Mouse (Mus musculus): Measurements from ENCODE around the gene H3f3a. TPM values are rescaled to one million over a fixed set of nuclear protein-coding genes. Genes with fewer than 3 reads are reported as not detected.

Gene H3f3a
- total and polyA plus RNA-seq, 3 experiments = 571 to 1,420 (median 715) TPM

GRCm38 (mm10) chr1:180775849-180776493, 37.8 kb downstream of the H3f3a start:
- dilution Hi-C loops (cut with MboI; ENCODE audit: extremely low pct_ligation_motif_present, extremely low pct_unique_long_range_greater_than_20kb, low sequenced_read_pairs) (no loop called here), in situ Hi-C loops (cut with MboI; ENCODE audit: low pct_ligation_motif_present, low pct_unique_long_range_greater_than_20kb, low sequenced_read_pairs) (no loop called here)
- peaks cover 11 to 15% of the 10 kb centered on the region in 2 experiments for H3K4me1 ChIP-seq (ENCODE audit: control insufficient read depth in 1 of 2, insufficient read depth in 2 of 2)
- TF ChIP-seq JUN (IDR thresholded peaks at IDR 0.05; ENCODE audit: insufficient read depth, low read depth, low read length) (no peak), ZNF384 (IDR thresholded peaks at IDR 0.05; ENCODE audit: low read depth, low read length) (peak; percentile 74), SIN3A (IDR thresholded peaks at IDR 0.05; ENCODE audit: low read length) (no peak), ETS1 (conservative IDR thresholded peaks at IDR 0.05; ENCODE audit: low read depth, low read length) (no peak; the same call in 1 of the 2 replicates), MEF2A (IDR thresholded peaks at IDR 0.05; ENCODE audit: borderline replicate concordance, low read depth, low read length) (peak; percentile 60; the same call in 1 of the 2 replicates), ZKSCAN1 (IDR thresholded peaks at IDR 0.05; ENCODE audit: borderline replicate concordance, low read depth, low read length) (no peak)
- H3K9me3 ChIP-seq (replicated peaks; ENCODE audit: low read length) = peaks cover 31% of the 10 kb centered on the region
- H3K79me2 ChIP-seq (replicated peaks; ENCODE audit: control insufficient read depth, extremely low read depth, insufficient read depth, poor library complexity, severe bottlenecking) = no peaks in the 10 kb centered on the region
- no peaks in the 10 kb centered on the region for H3K27me3 ChIP-seq (replicated peaks)
- H3K36me3 ChIP-seq (replicated peaks in 1 of 2; ENCODE audit: control insufficient read depth in 1 of 2, insufficient read depth in 1 of 2, low read length in 1 of 2) = no peaks in the 10 kb centered on the region
- H3K4me3 ChIP-seq (replicated peaks in 1 of 3; ENCODE audit: low read depth in 2 of 3, low read length in 2 of 3, poor library complexity in 1 of 3) = no peak overlapping the region
- no peak overlapping the region for H3K9ac ChIP-seq (ENCODE audit: insufficient read depth, low read depth)
- H3K4me2 ChIP-seq (ENCODE audit: insufficient read depth, low read depth, poor library complexity, severe bottlenecking) = no peak overlapping the region
- DNase-seq (ENCODE audit: extremely low read depth) = no peak
- H3K27ac ChIP-seq (ENCODE audit: insufficient read depth, low read depth) = no peak overlapping the region

DNA sequence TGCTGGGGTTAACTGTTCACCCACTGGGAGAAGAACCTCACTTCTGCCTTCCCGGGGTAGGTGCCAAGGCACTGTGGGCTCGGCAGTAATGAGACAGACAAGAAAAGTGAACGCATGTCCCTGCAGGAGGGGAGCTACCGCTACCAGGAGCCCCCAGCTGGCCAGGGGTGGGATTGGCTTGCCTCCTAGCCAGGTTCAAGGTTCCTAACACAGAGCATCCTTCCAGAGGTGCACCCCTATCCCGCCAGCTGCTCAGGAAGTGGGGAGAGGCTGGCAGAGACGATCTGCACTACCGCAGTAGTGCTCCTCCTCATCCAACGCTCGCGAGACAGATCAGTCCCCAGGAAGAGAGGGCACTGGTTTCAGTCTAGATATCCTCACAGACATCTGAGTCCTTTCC, 38.4 kb downstream of the H3f3a start:
- peaks cover 11 to 15% of the 10 kb centered on the region in 2 experiments for H3K4me1 ChIP-seq (ENCODE audit: control insufficient read depth in 1 of 2, insufficient read depth in 2 of 2)
- in situ Hi-C loops (cut with MboI; ENCODE audit: low pct_ligation_motif_present, low pct_unique_long_range_greater_than_20kb, low sequenced_read_pairs) = no loop called here
- TF ChIP-seq CHD2 (IDR thresholded peaks at IDR 0.05; ENCODE audit: low read length) (no peak), MAX (IDR thresholded peaks at IDR 0.05; ENCODE audit: low read length) (no peak), ZC3H11A (IDR thresholded peaks at IDR 0.05; ENCODE audit: low read depth, low read length) (no peak), MAZ (IDR thresholded peaks at IDR 0.05; ENCODE audit: low read depth, low read length) (no peak), JUN (IDR thresholded peaks at IDR 0.05; ENCODE audit: insufficient read depth, low read depth, low read length) (no peak), RAD21 (IDR thresholded peaks at IDR 0.05; ENCODE audit: low read depth, low read length) (no peak), BHLHE40 (IDR thresholded peaks at IDR 0.05; ENCODE audit: low read depth, low read length) (no peak), ZKSCAN1 (IDR thresholded peaks at IDR 0.05; ENCODE audit: borderline replicate concordance, low read depth, low read length) (no peak), USF2 (conservative IDR thresholded peaks at IDR 0.05; ENCODE audit: low read depth, low read length) (no peak), NRF1 (IDR thresholded peaks at IDR 0.05; ENCODE audit: low read depth, low read length) (no peak), ZNF384 (IDR thresholded peaks at IDR 0.05; ENCODE audit: low read depth, low read length) (no peak), GABPA (IDR thresholded peaks at IDR 0.05; ENCODE audit: insufficient replicate concordance, low read depth, low read length) (no peak), POLR2A (IDR thresholded peaks at IDR 0.05; ENCODE audit: low read depth, low read length) (no peak), POLR2AphosphoS2 (IDR thresholded peaks at IDR 0.05; ENCODE audit: low read depth, low read length) (no peak)

More for the DNA sequence above, 38.4 kb downstream of the H3f3a start:
- H3K27ac ChIP-seq (ENCODE audit: insufficient read depth, low read depth) = no peak overlapping the region
- no peak overlapping the region for H3K4me2 ChIP-seq (ENCODE audit: insufficient read depth, low read depth, poor library complexity, severe bottlenecking)
- DNase-seq (ENCODE audit: extremely low read depth) = no peak
- H3K4me3 ChIP-seq (replicated peaks in 1 of 3; ENCODE audit: low read depth in 2 of 3, low read length in 2 of 3, poor library complexity in 1 of 3) = no peak overlapping the region
- H3K9ac ChIP-seq (ENCODE audit: insufficient read depth, low read depth) = no peak overlapping the region
- H3K9me3 ChIP-seq (replicated peaks; ENCODE audit: low read length) = peaks cover 31% of the 10 kb centered on the region
- no peaks in the 10 kb centered on the region for H3K79me2 ChIP-seq (replicated peaks; ENCODE audit: control insufficient read depth, extremely low read depth, insufficient read depth, poor library complexity, severe bottlenecking)
- no peaks in the 10 kb centered on the region for H3K36me3 ChIP-seq (replicated peaks in 1 of 2; ENCODE audit: control insufficient read depth in 1 of 2, insufficient read depth in 1 of 2, low read length in 1 of 2)
- dilution Hi-C loops (cut with MboI; ENCODE audit: extremely low pct_ligation_motif_present, extremely low pct_unique_long_range_greater_than_20kb, low sequenced_read_pairs) = no loop called here
- H3K27me3 ChIP-seq (replicated peaks) = no peaks in the 10 kb centered on the region

All from CH12.LX (cell line).